Mouse (Mus musculus) lung, postnatal 36 days (tissue): Measurements from ENCODE around the gene Chd8.
A peak's percentile ranks its signal among the peaks of the same experiment; 100 is the strongest.
"Not testable (repeated sequence)": the region's sequence is repeated elsewhere in the genome, so short reads cannot be mapped to it uniquely, and the experiment has no call there.

Experiments
- DNase-seq: peaks from one replicate; pipeline ENCODE4 v3.0.0; 2022; ENCODE audit warnings: mixed read lengths

Chd8 gene

GRCm38 (mm10) chr14:52257484-52258213, at the start of gene Chd8:
TSS of gene Chd8 (minus strand) at chr14:52257780.
- peak; percentile 98 for DNase-seq

GRCm38 (mm10) chr14:52306100-52306499, 48.5 kb upstream of the Chd8 start:
- DNase-seq: no peak

GRCm38 (mm10) chr14:52304644-52305271, 47.2 kb upstream of the Chd8 start, which contains the start of gene Mettl3:
TSS of gene Mettl3 (minus strand) at chr14:52305128.
- peak; percentile 97 for DNase-seq

GRCm38 (mm10) chr14:52303517-52303916, 45.9 kb upstream of the Chd8 start:
- not testable (repeated sequence) for DNase-seq

GRCm38 (mm10) chr14:52295558-52296264, 38.1 kb upstream of the Chd8 start:
- no peak for DNase-seq

GRCm38 (mm10) chr14:52284191-52284590, 26.6 kb upstream of the Chd8 start:
- DNase-seq: no peak

- DNase-seq: no peak
Observed at GRCm38 (mm10) chr14:52283629-52284028, 26.0 kb upstream of the Chd8 start.

- no peak for DNase-seq
Observed at GRCm38 (mm10) chr14:52279747-52280120, 22.2 kb upstream of the Chd8 start.

GRCm38 (mm10) chr14:52278932-52279746, 21.6 kb upstream of the Chd8 start, which contains the start of the genes Tox4 and Rab2b:
TSS of gene Tox4 (plus strand) at chr14:52279146.
TSS of gene Rab2b (minus strand) at chr14:52279545.
- DNase-seq: peak; percentile 99

- DNase-seq: no peak
Observed at GRCm38 (mm10) chr14:52277210-52277609, 19.6 kb upstream of the Chd8 start.

GRCm38 (mm10) chr14:52272781-52273180, 15.2 kb upstream of the Chd8 start:
- no peak for DNase-seq

GRCm38 (mm10) chr14:52256311-52257175, 1.0 kb downstream of the Chd8 start:
- DNase-seq: peak; percentile 6

GRCm38 (mm10) chr14:52246129-52246528, 11.5 kb downstream of the Chd8 start:
- no peak for DNase-seq

- no peak for DNase-seq
Observed at GRCm38 (mm10) chr14:52244690-52245042, 12.9 kb downstream of the Chd8 start.

GRCm38 (mm10) chr14:52244041-52244689, 13.4 kb downstream of the Chd8 start:
- peak; percentile 100 for DNase-seq

- DNase-seq: no peak
Observed at GRCm38 (mm10) chr14:52236216-52236615, 21.4 kb downstream of the Chd8 start.

GRCm38 (mm10) chr14:52235165-52235564, 22.4 kb downstream of the Chd8 start:
- DNase-seq: no peak

GRCm38 (mm10) chr14:52232249-52232648, 25.3 kb downstream of the Chd8 start:
- no peak for DNase-seq

- no peak for DNase-seq
Observed at GRCm38 (mm10) chr14:52225972-52226371, 31.6 kb downstream of the Chd8 start.

- DNase-seq: no peak
Observed at GRCm38 (mm10) chr14:52217261-52217660, 40.3 kb downstream of the Chd8 start.

- no peak for DNase-seq
Observed at GRCm38 (mm10) chr14:52199412-52199811, 58.2 kb downstream of the Chd8 start.
